Mouse (Mus musculus): ENCODE data around the gene Rxfp4.

DNA sequence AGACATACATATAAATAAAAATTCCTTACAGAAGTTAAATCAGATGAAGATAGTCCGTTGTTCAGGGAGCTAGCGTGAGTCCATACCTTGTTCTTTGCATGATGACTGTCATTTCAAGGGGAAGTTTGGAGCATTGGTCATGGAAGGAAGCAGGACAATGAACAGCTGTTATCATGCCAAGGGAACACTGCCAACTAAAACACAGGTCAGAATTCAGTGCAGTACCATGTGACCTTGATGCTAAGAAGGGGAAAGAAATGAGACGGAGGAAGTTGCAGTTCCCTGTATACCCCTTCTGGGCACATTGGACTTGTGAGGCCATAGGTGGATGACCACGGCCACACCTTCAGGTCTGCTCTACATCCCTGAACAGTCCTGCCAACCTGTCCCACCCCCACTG is 1.7 kb upstream of the Rxfp4 start:
- TF ChIP-seq ZC3H11A (IDR thresholded peaks at IDR 0.05; ENCODE audit: borderline replicate concordance, low read depth, low read length) (no peak), CHD2 (IDR thresholded peaks at IDR 0.05; ENCODE audit: low read depth, low read length) (no peak), HCFC1 (IDR thresholded peaks at IDR 0.05; ENCODE audit: borderline replicate concordance, insufficient read depth, low read length) (no peak)

Measured in ES-E14 (cell line).